Mouse (Mus musculus): ENCODE results near the gene Ccnj. TPM values are rescaled to one million over a fixed set of nuclear protein-coding genes. Genes with fewer than 3 reads are reported as not detected.
A peak's percentile ranks its signal among the peaks of the same experiment; 100 is the strongest.

The Ccnj gene
- total and polyA plus RNA-seq, 3 experiments, result 4.3 to 8.6 (median 4.7) TPM

GRCm38 (mm10) chr19:40894519-40895392 is 63.7 kb downstream of the Ccnj start, which contains the start of gene Zfp518a:
Gene Zfp518a, plus strand, starts transcription at chr19:40894705.
- dilution Hi-C loops (cut with MboI; ENCODE audit: extremely low pct_ligation_motif_present, extremely low pct_unique_long_range_greater_than_20kb, low sequenced_read_pairs), result no loop called here
- TF ChIP-seq MYC (IDR thresholded peaks at IDR 0.05; ENCODE audit: low read depth, low read length) (peak; percentile 27; the same call in 1 of the 2 replicates), CHD1 (IDR thresholded peaks at IDR 0.05; ENCODE audit: low read depth, low read length) (no peak), POLR2A (IDR thresholded peaks at IDR 0.05; ENCODE audit: low read depth, low read length) (peak; percentile 87), NRF1 (IDR thresholded peaks at IDR 0.05; ENCODE audit: low read depth, low read length) (peak; percentile 49; the same call in 1 of the 2 replicates), MEF2A (IDR thresholded peaks at IDR 0.05; ENCODE audit: borderline replicate concordance, low read depth, low read length) (no peak; the same call in 1 of the 2 replicates), MAZ (IDR thresholded peaks at IDR 0.05; ENCODE audit: low read depth, low read length) (peak; percentile 84), CHD2 (IDR thresholded peaks at IDR 0.05; ENCODE audit: low read length) (no peak), PAX5 (IDR thresholded peaks at IDR 0.05; ENCODE audit: low read length) (no peak), ZNF384 (IDR thresholded peaks at IDR 0.05; ENCODE audit: low read depth, low read length) (no peak), HCFC1 (IDR thresholded peaks at IDR 0.05; ENCODE audit: low read depth, low read length) (peak; percentile 81), MXI1 (IDR thresholded peaks at IDR 0.05; ENCODE audit: low read depth, low read length) (peak; percentile 54; the same call in 1 of the 2 replicates), BHLHE40 (IDR thresholded peaks at IDR 0.05; ENCODE audit: low read depth, low read length) (peak; percentile 59), USF1 (IDR thresholded peaks at IDR 0.05; ENCODE audit: low read depth, low read length) (no peak), RCOR1 (conservative IDR thresholded peaks at IDR 0.05; ENCODE audit: low read depth, low read length) (no peak), ZMIZ1 (IDR thresholded peaks at IDR 0.05; ENCODE audit: low read depth, low read length) (peak; percentile 58; the same call in 1 of the 2 replicates), GABPA (IDR thresholded peaks at IDR 0.05; ENCODE audit: insufficient replicate concordance, low read depth, low read length) (no peak; the same call in 1 of the 2 replicates), KAT2A (IDR thresholded peaks at IDR 0.05; ENCODE audit: insufficient replicate concordance, low read length) (peak; percentile 89; the same call in 1 of the 2 replicates), SMC3 (IDR thresholded peaks at IDR 0.05; ENCODE audit: low read depth, low read length) (no peak), JUN (IDR thresholded peaks at IDR 0.05; ENCODE audit: insufficient read depth, low read depth, low read length) (no peak), ZKSCAN1 (IDR thresholded peaks at IDR 0.05; ENCODE audit: borderline replicate concordance, low read depth, low read length) (no peak; the same call in 1 of the 2 replicates), E2F4 (IDR thresholded peaks at IDR 0.05; ENCODE audit: insufficient replicate concordance, low read depth, low read length) (no peak), EP300 (IDR thresholded peaks at IDR 0.05; ENCODE audit: low read length) (no peak), ELF1 (IDR thresholded peaks at IDR 0.05; ENCODE audit: low read depth, low read length) (peak; percentile 84), USF2 (conservative IDR thresholded peaks at IDR 0.05; ENCODE audit: low read depth, low read length) (no peak), ETS1 (conservative IDR thresholded peaks at IDR 0.05; ENCODE audit: low read depth, low read length) (no peak), JUND (conservative IDR thresholded peaks at IDR 0.05; ENCODE audit: low read depth, low read length) (no peak), NELFE (IDR thresholded peaks at IDR 0.05; ENCODE audit: low read depth, low read length) (peak; percentile 69), TBP (conservative IDR thresholded peaks at IDR 0.05; ENCODE audit: low read depth, low read length) (peak; percentile 58; the same call in 1 of the 2 replicates), ZC3H11A (IDR thresholded peaks at IDR 0.05; ENCODE audit: low read depth, low read length) (no peak), SIN3A (IDR thresholded peaks at IDR 0.05; ENCODE audit: low read length) (no peak), MAX (IDR thresholded peaks at IDR 0.05; ENCODE audit: low read length) (peak; percentile 60; the same call in 1 of the 2 replicates), MAFK (IDR thresholded peaks at IDR 0.05; ENCODE audit: insufficient replicate concordance, low read length) (no peak), TCF12 (IDR thresholded peaks at IDR 0.05; ENCODE audit: low read depth, low read length) (peak; percentile 88), RAD21 (IDR thresholded peaks at IDR 0.05; ENCODE audit: low read depth, low read length) (no peak), UBTF (IDR thresholded peaks at IDR 0.05; ENCODE audit: low read depth, low read length) (no peak), CTCF (conservative IDR thresholded peaks at IDR 0.05 in 1 of 2, IDR thresholded peaks at IDR 0.05 in 1 of 2; ENCODE audit: low read depth in 2 of 2, low read length in 2 of 2) (no peak), IRF4 (IDR thresholded peaks at IDR 0.05; ENCODE audit: low read depth, low read length) (peak; percentile 45; the same call in 1 of the 2 replicates), POLR2AphosphoS2 (IDR thresholded peaks at IDR 0.05; ENCODE audit: low read depth, low read length) (no peak)
- Histone ChIP-seq H3K4me1 (ENCODE audit: control insufficient read depth in 1 of 2, insufficient read depth in 2 of 2) (peaks cover 3 to 16% of the 10 kb centered on the region in 2 experiments), H3K9ac (ENCODE audit: insufficient read depth, low read depth) (peak within 1 kb of the TSS; percentile 90), H3K79me2 (replicated peaks; ENCODE audit: control insufficient read depth, extremely low read depth, insufficient read depth, poor library complexity, severe bottlenecking) (peaks cover 2% of the 10 kb centered on the region; the same call in 1 of the 2 replicates), H3K4me3 (replicated peaks in 1 of 3; ENCODE audit: low read depth in 2 of 3, low read length in 2 of 3, poor library complexity in 1 of 3) (peak within 1 kb of the TSS; percentile 74 to 91 (median 75)), H3K27me3 (replicated peaks) (no peaks in the 10 kb centered on the region), H3K9me3 (replicated peaks; ENCODE audit: low read length) (no peaks in the 10 kb centered on the region), H3K27ac (ENCODE audit: insufficient read depth, low read depth) (peak within 1 kb of the TSS; percentile 67), H3K36me3 (replicated peaks in 1 of 2; ENCODE audit: control insufficient read depth in 1 of 2, insufficient read depth in 1 of 2, low read length in 1 of 2) (peaks cover 0 to 7% of the 10 kb centered on the region in 2 experiments), H3K4me2 (ENCODE audit: insufficient read depth, low read depth, poor library complexity, severe bottlenecking) (no peak within 1 kb of the TSS)
- DNase-seq (ENCODE audit: extremely low read depth), result peak; percentile 86
- in situ Hi-C loops (cut with MboI; ENCODE audit: low pct_ligation_motif_present, low pct_unique_long_range_greater_than_20kb, low sequenced_read_pairs), result no loop called here
